Mouse (Mus musculus) A20 (cell line): Measurements from ENCODE around the gene Cckar.
A peak's percentile ranks its signal among the peaks of the same experiment; 100 is the strongest.

ENCODE experiments used
- DNase-seq: peaks from one replicate; pipeline ENCODE4 v3.0.0-alpha.2; 2011; ENCODE audit warnings: low read depth, low spot score

Gene Cckar

DNA sequence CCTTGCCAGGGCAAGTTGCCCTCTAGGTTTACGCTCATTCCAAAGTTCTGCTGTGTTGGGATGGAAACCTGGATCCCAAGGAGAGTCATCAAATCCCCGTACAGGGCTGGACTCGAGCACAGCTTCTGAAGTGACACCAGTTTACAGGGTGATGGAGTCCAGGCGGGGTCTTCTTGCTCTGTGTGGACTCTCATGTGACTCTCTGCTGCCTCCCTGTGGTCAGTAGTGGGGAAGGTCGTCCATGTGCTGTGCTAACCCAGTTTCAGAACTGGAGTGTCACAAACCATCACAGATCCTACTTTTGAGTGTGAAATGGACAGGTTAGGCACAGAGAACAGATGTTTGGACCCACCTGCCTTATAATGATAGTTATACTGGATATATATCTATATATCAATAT lies 35.2 kb downstream of the Cckar start:
- DNase-seq = peak; percentile 77

DNA sequence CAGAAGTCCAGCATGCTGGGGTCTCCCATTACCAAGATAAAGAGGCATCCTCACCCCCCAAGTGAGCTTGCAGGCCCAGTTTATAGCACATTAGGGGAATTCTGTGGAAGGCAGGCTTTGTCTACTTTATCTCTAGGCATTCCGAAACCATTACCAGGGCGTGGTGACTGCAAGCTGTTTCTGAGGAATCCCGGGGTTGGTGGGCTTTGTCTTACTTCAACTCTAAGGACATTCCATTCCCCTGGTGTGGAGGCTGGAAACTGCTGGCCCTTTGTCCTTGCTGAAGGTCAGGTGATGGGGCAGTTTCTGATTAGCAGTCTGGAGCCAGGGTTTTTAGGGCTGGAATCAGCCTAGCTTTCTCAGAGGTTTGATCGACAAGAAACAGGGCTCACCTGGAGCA lies 36.0 kb downstream of the Cckar start:
- no peak for DNase-seq

DNA sequence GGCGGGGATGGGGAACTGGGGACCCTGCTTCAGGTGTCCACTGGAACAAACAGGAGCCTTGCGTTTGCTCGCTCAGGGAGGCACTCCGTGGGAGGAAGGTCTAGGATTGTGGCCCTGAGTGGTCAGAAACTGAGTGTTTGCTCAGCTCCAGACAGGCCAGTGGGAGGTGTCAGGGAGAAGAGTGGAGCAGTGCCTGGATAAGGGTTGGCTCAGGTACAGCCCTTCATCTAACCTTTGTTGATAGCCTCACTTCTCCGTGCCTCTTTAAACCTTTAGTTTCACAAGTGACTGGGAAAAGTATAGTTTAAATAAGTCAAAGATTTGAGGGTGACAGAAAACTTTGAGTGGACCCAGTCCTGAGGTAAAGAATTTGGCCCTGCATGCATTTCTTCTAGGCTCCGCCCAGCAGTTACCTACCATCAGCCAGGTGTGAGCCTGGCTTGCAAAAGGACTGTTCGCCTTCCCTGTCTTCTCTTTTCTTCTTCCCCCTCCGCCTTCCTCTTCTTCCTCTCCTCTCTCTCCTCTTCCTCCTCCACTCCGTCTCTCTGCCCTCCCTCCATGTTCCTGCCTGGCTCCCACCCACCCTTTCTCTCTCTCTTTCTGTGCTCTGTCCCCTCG lies 37.1 kb downstream of the Cckar start:
- no peak for DNase-seq

DNA sequence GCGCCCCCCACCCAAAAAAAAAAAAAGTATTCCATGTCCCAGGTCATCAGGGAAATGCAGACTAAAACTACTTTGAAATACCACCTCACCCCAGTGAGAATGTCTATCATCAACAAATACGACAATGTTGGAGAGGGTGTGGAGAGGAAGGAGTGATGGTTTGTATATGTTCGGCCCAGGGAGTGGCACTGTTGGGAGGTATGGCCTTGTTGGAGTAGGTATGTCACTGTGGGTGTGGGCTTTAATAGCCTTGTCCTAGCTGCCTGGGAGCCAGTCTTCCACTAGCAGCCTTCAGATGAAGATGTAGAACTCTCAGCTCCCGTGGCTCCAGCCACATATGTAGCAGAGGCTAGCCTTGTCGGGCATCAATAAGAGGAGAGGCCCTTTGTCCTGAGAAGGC lies 39.5 kb downstream of the Cckar start:
- DNase-seq = no peak

DNA sequence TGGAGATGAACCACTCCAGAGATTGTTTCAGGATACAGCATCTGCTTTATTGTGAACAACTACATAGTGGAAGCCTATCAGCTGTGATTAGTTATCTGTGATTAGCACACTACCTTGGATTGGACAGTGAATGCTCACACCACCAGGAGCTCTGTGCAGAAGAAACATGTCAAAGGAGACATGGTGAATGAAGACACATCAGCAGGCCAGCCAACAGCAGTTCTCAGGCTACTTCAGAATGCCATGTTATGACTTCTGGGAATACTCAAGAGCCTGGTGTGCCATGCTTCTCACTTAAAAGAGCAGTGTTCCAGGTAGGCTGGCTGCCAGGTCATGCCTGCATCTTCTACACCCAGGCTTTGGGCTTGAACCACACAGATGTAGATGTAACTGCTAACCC lies 43.8 kb downstream of the Cckar start:
- no peak for DNase-seq

DNA sequence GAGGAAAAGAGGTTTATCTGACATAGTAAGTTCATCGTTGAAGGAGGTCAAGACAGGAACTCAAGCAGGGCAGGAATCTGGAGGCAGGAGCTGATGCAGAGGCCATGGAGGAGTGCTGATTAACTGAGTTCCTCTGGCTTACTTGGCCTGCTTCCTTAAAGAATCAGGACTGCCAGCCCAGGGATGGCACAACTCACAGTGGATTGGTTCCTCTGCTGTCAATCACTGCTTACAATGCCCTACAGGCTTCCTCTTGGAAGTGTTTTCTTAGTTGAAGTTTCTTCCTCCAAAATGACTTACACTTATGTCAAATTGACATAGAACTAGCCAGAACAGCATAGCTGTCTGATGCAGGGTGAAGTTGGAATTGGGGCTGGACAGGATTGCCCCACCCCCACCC lies 45.1 kb downstream of the Cckar start:
- no peak for DNase-seq

DNA sequence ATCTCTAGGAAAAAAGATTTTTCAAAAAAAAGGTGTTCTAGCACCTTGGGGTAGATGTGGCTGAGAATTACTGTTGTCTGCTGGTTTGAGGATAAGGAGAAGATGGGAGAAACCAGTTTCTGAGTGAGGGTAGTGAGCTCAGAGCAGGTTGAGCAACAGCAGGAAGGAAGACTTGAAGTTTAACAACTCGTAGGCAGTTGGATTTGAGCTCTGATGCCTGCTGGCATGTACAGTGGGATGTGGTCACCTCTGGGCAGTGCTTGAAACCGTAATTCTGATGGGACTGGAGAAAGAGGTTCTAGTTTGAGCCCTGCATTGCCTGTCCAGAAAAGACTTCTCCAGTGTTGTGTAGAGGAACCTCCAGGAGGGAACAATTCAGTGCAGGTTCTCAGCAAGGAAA lies 46.0 kb downstream of the Cckar start:
- no peak for DNase-seq

DNA sequence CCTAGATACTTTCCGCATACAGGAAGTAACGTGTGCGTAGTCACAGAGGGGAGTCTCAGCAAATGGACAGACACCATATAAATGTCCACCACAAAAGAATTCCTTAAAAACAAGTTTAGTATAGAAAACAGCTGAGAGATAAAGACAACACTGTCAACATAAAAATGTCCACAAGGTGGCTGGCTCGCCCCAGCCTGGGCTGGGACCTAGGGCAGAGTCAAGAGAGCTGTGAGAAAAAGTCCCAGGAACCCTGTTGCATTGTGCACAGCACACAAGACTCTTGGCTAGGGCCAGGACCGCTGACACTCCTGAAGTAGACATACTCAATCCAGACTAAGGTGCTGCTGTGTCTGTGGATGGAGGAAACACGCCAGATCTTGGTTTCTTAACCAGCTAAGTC lies 49.6 kb downstream of the Cckar start:
- DNase-seq = peak; percentile 31

DNA sequence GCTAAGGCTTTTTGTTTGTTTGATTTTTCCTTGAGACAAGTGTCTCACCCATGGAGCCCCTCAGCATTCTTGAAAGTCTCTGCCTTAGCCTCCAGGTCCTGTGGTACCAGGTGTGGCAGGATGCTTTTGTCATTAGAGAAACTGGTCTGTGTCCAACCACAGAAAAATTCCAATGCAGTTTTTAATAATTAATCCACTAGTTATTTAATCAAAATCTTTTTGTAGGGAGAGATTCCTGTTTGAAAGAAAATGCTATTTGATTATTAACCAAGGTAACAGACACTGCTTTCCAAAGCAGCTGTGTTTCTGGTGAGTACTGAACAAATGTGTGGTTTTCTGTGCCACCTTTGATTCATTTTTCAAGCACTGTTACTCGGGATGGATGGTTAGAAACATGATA lies 50.9 kb downstream of the Cckar start:
- no peak for DNase-seq
